Mouse (Mus musculus): ENCODE measurements around the gene Nkain4. TPM values are rescaled to one million over a fixed set of nuclear protein-coding genes. Genes with fewer than 3 reads are reported as not detected.

Nkain4 gene
- total and polyA plus RNA-seq, 3 experiments: not detected

DNA sequence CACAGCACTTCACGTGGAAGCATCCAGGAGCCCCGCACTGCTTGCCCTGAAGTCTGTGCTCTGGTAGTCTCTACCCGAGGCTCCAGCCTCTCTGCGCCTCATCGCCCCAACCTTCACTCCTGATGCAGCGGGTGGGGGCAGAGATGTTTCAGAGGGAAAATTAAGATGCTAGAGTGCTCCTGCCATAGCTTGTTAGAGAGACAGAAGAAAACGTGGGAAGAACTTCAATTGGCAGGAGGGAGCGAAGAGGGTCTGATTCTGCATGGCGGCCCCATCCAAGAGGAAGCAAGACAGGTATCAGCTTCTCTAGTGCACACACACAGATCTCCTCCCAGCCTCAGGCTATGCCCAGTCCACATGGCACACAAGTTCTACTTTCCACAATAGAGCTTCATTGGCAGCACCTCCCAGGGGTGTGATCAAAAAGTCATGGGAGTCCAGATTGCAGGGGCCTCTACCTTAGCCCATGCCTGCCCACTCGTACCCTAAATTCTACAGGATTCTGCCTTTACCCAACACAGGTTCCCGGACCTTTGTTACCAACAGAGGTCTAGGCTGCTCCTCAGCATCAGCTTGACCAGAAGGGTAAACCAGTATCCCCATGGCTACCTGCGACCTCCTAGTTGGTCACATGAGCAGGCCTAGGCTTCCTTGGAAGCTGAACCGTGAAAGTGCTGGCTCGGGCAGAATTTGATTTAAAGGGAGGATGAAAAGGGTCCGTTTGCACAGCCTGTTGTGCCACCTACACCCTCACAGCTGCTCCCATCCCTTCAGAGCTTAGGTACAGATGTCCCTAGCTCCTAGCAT, 57.5 kb downstream of the Nkain4 start:
- H3K4me3 ChIP-seq (replicated peaks in 1 of 3; ENCODE audit: low read depth in 2 of 3, low read length in 2 of 3, poor library complexity in 1 of 3): no peak overlapping the region
- DNase-seq (ENCODE audit: extremely low read depth): no peak
- TF ChIP-seq SIN3A (IDR thresholded peaks at IDR 0.05; ENCODE audit: low read length): no peak
- TF ChIP-seq RAD21 (IDR thresholded peaks at IDR 0.05; ENCODE audit: low read depth, low read length): no peak
- TF ChIP-seq JUND (conservative IDR thresholded peaks at IDR 0.05; ENCODE audit: low read depth, low read length): no peak
- no peak for TF ChIP-seq MAZ (IDR thresholded peaks at IDR 0.05; ENCODE audit: low read depth, low read length)
- no peak for TF ChIP-seq CTCF (conservative IDR thresholded peaks at IDR 0.05 in 1 of 2, IDR thresholded peaks at IDR 0.05 in 1 of 2; ENCODE audit: low read depth in 2 of 2, low read length in 2 of 2)
- no peak for TF ChIP-seq TBP (conservative IDR thresholded peaks at IDR 0.05; ENCODE audit: low read depth, low read length)
- no peak for TF ChIP-seq PAX5 (IDR thresholded peaks at IDR 0.05; ENCODE audit: low read length)
- no peak for TF ChIP-seq NELFE (IDR thresholded peaks at IDR 0.05; ENCODE audit: low read depth, low read length)
- TF ChIP-seq ZMIZ1 (IDR thresholded peaks at IDR 0.05; ENCODE audit: low read depth, low read length): no peak
- TF ChIP-seq EP300 (IDR thresholded peaks at IDR 0.05; ENCODE audit: low read length): no peak
- no peak overlapping the region for H3K27ac ChIP-seq (ENCODE audit: insufficient read depth, low read depth)
- H3K79me2 ChIP-seq (replicated peaks; ENCODE audit: control insufficient read depth, extremely low read depth, insufficient read depth, poor library complexity, severe bottlenecking): no peaks in the 10 kb centered on the region
- no peak overlapping the region for H3K4me2 ChIP-seq (ENCODE audit: insufficient read depth, low read depth, poor library complexity, severe bottlenecking)
- H3K9me3 ChIP-seq (replicated peaks; ENCODE audit: low read length): peaks cover 27% of the 10 kb centered on the region
- in situ Hi-C loops (cut with MboI; ENCODE audit: low pct_ligation_motif_present, low pct_unique_long_range_greater_than_20kb, low sequenced_read_pairs) (no loop called here), dilution Hi-C loops (cut with MboI; ENCODE audit: extremely low pct_ligation_motif_present, extremely low pct_unique_long_range_greater_than_20kb, low sequenced_read_pairs) (no loop called here)
- no peak overlapping the region for H3K9ac ChIP-seq (ENCODE audit: insufficient read depth, low read depth)
- peaks cover 28% of the 10 kb centered on the region for H3K27me3 ChIP-seq (replicated peaks)
- no peaks in the 10 kb centered on the region for H3K36me3 ChIP-seq (replicated peaks in 1 of 2; ENCODE audit: control insufficient read depth in 1 of 2, insufficient read depth in 1 of 2, low read length in 1 of 2)
- H3K4me1 ChIP-seq (ENCODE audit: control insufficient read depth in 1 of 2, insufficient read depth in 2 of 2): no peaks in the 10 kb centered on the region

DNA sequence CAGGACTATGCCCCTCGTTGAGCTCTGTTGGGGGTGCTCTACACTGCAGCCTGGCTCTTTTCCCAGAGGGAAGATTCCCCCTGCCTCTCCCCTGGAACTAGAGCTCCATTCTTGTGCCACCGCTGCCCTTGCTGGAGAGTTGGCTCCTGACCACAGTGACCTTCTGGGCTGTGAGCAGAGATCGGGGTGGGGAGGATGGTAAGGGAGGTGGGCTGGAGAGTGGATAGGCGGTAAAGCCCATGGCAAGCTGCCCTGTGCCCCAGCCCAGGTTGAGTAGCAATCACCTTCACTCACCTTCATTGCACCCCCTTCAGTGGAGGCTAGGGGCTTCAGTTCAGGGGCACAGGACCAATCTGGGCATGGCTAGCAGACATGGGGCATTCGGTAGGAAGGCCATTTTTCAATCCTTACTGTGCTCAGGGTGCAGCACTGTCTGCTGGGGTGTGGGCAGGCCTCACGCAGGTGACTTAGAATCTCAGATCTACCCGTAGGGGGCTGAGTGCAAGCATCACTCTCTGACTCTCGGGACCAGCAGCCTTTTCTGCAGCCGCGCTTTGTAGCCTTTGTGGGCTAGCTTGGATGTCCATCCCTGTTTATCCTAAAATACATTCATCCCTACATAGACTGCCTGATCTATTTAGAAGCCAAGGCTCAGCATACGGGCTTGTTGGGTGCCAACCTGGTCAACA, 58.5 kb downstream of the Nkain4 start:
- dilution Hi-C loops (cut with MboI; ENCODE audit: extremely low pct_ligation_motif_present, extremely low pct_unique_long_range_greater_than_20kb, low sequenced_read_pairs) (no loop called here), in situ Hi-C loops (cut with MboI; ENCODE audit: low pct_ligation_motif_present, low pct_unique_long_range_greater_than_20kb, low sequenced_read_pairs) (no loop called here)
- H3K4me1 ChIP-seq (ENCODE audit: control insufficient read depth in 1 of 2, insufficient read depth in 2 of 2): no peaks in the 10 kb centered on the region
- no peak overlapping the region for H3K27ac ChIP-seq (ENCODE audit: insufficient read depth, low read depth)
- H3K9ac ChIP-seq (ENCODE audit: insufficient read depth, low read depth): no peak overlapping the region
- H3K79me2 ChIP-seq (replicated peaks; ENCODE audit: control insufficient read depth, extremely low read depth, insufficient read depth, poor library complexity, severe bottlenecking): no peaks in the 10 kb centered on the region
- H3K9me3 ChIP-seq (replicated peaks; ENCODE audit: low read length): peaks cover 38% of the 10 kb centered on the region
- H3K27me3 ChIP-seq (replicated peaks): peaks cover 28% of the 10 kb centered on the region
- H3K36me3 ChIP-seq (replicated peaks in 1 of 2; ENCODE audit: control insufficient read depth in 1 of 2, insufficient read depth in 1 of 2, low read length in 1 of 2): no peaks in the 10 kb centered on the region
- H3K4me3 ChIP-seq (replicated peaks in 1 of 3; ENCODE audit: low read depth in 2 of 3, low read length in 2 of 3, poor library complexity in 1 of 3): no peak overlapping the region
- TF ChIP-seq NRF1 (IDR thresholded peaks at IDR 0.05; ENCODE audit: low read depth, low read length) (no peak), CTCF (conservative IDR thresholded peaks at IDR 0.05 in 1 of 2, IDR thresholded peaks at IDR 0.05 in 1 of 2; ENCODE audit: low read depth in 2 of 2, low read length in 2 of 2) (no peak), ZNF384 (IDR thresholded peaks at IDR 0.05; ENCODE audit: low read depth, low read length) (no peak), HCFC1 (IDR thresholded peaks at IDR 0.05; ENCODE audit: low read depth, low read length) (no peak), IRF4 (IDR thresholded peaks at IDR 0.05; ENCODE audit: low read depth, low read length) (no peak), ZMIZ1 (IDR thresholded peaks at IDR 0.05; ENCODE audit: low read depth, low read length) (no peak), MEF2A (IDR thresholded peaks at IDR 0.05; ENCODE audit: borderline replicate concordance, low read depth, low read length) (no peak), UBTF (IDR thresholded peaks at IDR 0.05; ENCODE audit: low read depth, low read length) (no peak), TBP (conservative IDR thresholded peaks at IDR 0.05; ENCODE audit: low read depth, low read length) (no peak), GABPA (IDR thresholded peaks at IDR 0.05; ENCODE audit: insufficient replicate concordance, low read depth, low read length) (no peak), SIN3A (IDR thresholded peaks at IDR 0.05; ENCODE audit: low read length) (no peak), ZKSCAN1 (IDR thresholded peaks at IDR 0.05; ENCODE audit: borderline replicate concordance, low read depth, low read length) (no peak), MYC (IDR thresholded peaks at IDR 0.05; ENCODE audit: low read depth, low read length) (no peak), POLR2A (IDR thresholded peaks at IDR 0.05; ENCODE audit: low read depth, low read length) (no peak), JUN (IDR thresholded peaks at IDR 0.05; ENCODE audit: insufficient read depth, low read depth, low read length) (no peak), PAX5 (IDR thresholded peaks at IDR 0.05; ENCODE audit: low read length) (no peak), EP300 (IDR thresholded peaks at IDR 0.05; ENCODE audit: low read length) (no peak), BHLHE40 (IDR thresholded peaks at IDR 0.05; ENCODE audit: low read depth, low read length) (no peak)
- no peak for DNase-seq (ENCODE audit: extremely low read depth)
- H3K4me2 ChIP-seq (ENCODE audit: insufficient read depth, low read depth, poor library complexity, severe bottlenecking): no peak overlapping the region

Measured in CH12.LX (cell line).